Mouse (Mus musculus): ENCODE measurements around the gene Cep162. TPM values are rescaled to one million over a fixed set of nuclear protein-coding genes. Genes with fewer than 3 reads are reported as not detected.

Gene Cep162
- polyA plus RNA-seq, 1 experiment: 0.64 TPM

- peaks cover 11% of the 10 kb centered on the region for H3K27me3 ChIP-seq (replicated peaks)
- 0 out of 2 replicates have a peak, but pooled peaks cover 4% of the 10 kb centered on the region for H3K9me3 ChIP-seq
- H3K4me1 ChIP-seq: no peaks in the 10 kb centered on the region
- no peaks in the 10 kb centered on the region for H3K36me3 ChIP-seq (replicated peaks; ENCODE audit: low read length)
- no peak overlapping the region for H3K4me3 ChIP-seq (replicated peaks)
- TF ChIP-seq FLI1 (IDR thresholded peaks at IDR 0.05; ENCODE audit: low read length) (no peak), GATA1 (IDR thresholded peaks at IDR 0.05; ENCODE audit: borderline replicate concordance, low read length) (no peak)
Measured at GRCm38 (mm10) chr9:87169144-87169543, 86.2 kb downstream of the Cep162 start.

GRCm38 (mm10) chr9:87168051-87168450, 87.3 kb downstream of the Cep162 start:
- Histone ChIP-seq H3K9me3 (0 out of 2 replicates have a peak, but pooled peaks cover 4% of the 10 kb centered on the region), H3K36me3 (replicated peaks; ENCODE audit: low read length) (no peaks in the 10 kb centered on the region), H3K4me1 (no peaks in the 10 kb centered on the region), H3K4me3 (replicated peaks) (no peak overlapping the region), H3K27me3 (replicated peaks) (peaks cover 12% of the 10 kb centered on the region)
- TF ChIP-seq FLI1 (IDR thresholded peaks at IDR 0.05; ENCODE audit: low read length) (no peak), GATA1 (IDR thresholded peaks at IDR 0.05; ENCODE audit: borderline replicate concordance, low read length) (no peak)

GRCm38 (mm10) chr9:87167001-87167830, 88.1 kb downstream of the Cep162 start:
- no peaks in the 10 kb centered on the region for H3K36me3 ChIP-seq (replicated peaks; ENCODE audit: low read length)
- no peak overlapping the region for H3K4me3 ChIP-seq (replicated peaks)
- peaks cover 4% of the 10 kb centered on the region; the same call in 1 of the 2 replicates for H3K9me3 ChIP-seq
- H3K27me3 ChIP-seq (replicated peaks): peaks cover 12% of the 10 kb centered on the region
- TF ChIP-seq GATA1 (IDR thresholded peaks at IDR 0.05; ENCODE audit: borderline replicate concordance, low read length) (no peak), FLI1 (IDR thresholded peaks at IDR 0.05; ENCODE audit: low read length) (no peak)
- no peaks in the 10 kb centered on the region for H3K4me1 ChIP-seq

GRCm38 (mm10) chr9:87162559-87162958, 92.8 kb downstream of the Cep162 start:
- H3K9me3 ChIP-seq: no peaks in the 10 kb centered on the region; the same call in 1 of the 2 replicates
- no peaks in the 10 kb centered on the region for H3K36me3 ChIP-seq (replicated peaks; ENCODE audit: low read length)
- H3K4me1 ChIP-seq: no peaks in the 10 kb centered on the region
- peaks cover 4% of the 10 kb centered on the region for H3K27me3 ChIP-seq (replicated peaks)
- TF ChIP-seq FLI1 (IDR thresholded peaks at IDR 0.05; ENCODE audit: low read length) (no peak), GATA1 (IDR thresholded peaks at IDR 0.05; ENCODE audit: borderline replicate concordance, low read length) (no peak)
- no peak overlapping the region for H3K4me3 ChIP-seq (replicated peaks)

GRCm38 (mm10) chr9:87152641-87153325, 102.6 kb downstream of the Cep162 start:
- no peak overlapping the region for H3K4me3 ChIP-seq (replicated peaks)
- TF ChIP-seq GATA1 (IDR thresholded peaks at IDR 0.05; ENCODE audit: borderline replicate concordance, low read length) (no peak), FLI1 (IDR thresholded peaks at IDR 0.05; ENCODE audit: low read length) (no peak)
- peaks cover 4% of the 10 kb centered on the region for H3K27me3 ChIP-seq (replicated peaks)
- H3K9me3 ChIP-seq: peaks cover 4% of the 10 kb centered on the region; the same call in 1 of the 2 replicates
- H3K4me1 ChIP-seq: peaks cover 6% of the 10 kb centered on the region
- no peaks in the 10 kb centered on the region for H3K36me3 ChIP-seq (replicated peaks; ENCODE audit: low read length)

GRCm38 (mm10) chr9:87147927-87148326, 107.4 kb downstream of the Cep162 start:
- Histone ChIP-seq H3K4me1 (peaks cover 21% of the 10 kb centered on the region), H3K4me3 (replicated peaks) (no peak overlapping the region), H3K27me3 (replicated peaks) (peaks cover 42% of the 10 kb centered on the region), H3K9me3 (peaks cover 4% of the 10 kb centered on the region; the same call in 1 of the 2 replicates), H3K36me3 (replicated peaks; ENCODE audit: low read length) (no peaks in the 10 kb centered on the region)
- TF ChIP-seq GATA1 (IDR thresholded peaks at IDR 0.05; ENCODE audit: borderline replicate concordance, low read length) (no peak), FLI1 (IDR thresholded peaks at IDR 0.05; ENCODE audit: low read length) (no peak)

GRCm38 (mm10) chr9:87146400-87146799, 108.9 kb downstream of the Cep162 start:
- Histone ChIP-seq H3K36me3 (replicated peaks; ENCODE audit: low read length) (no peaks in the 10 kb centered on the region), H3K4me1 (peaks cover 21% of the 10 kb centered on the region), H3K9me3 (peaks cover 4% of the 10 kb centered on the region; the same call in 1 of the 2 replicates), H3K4me3 (replicated peaks) (no peak overlapping the region), H3K27me3 (replicated peaks) (peaks cover 42% of the 10 kb centered on the region)
- TF ChIP-seq FLI1 (IDR thresholded peaks at IDR 0.05; ENCODE audit: low read length) (no peak), GATA1 (IDR thresholded peaks at IDR 0.05; ENCODE audit: borderline replicate concordance, low read length) (no peak)

- peaks cover 4% of the 10 kb centered on the region; the same call in 1 of the 2 replicates for H3K9me3 ChIP-seq
- no peaks in the 10 kb centered on the region for H3K36me3 ChIP-seq (replicated peaks; ENCODE audit: low read length)
- H3K4me1 ChIP-seq: peaks cover 21% of the 10 kb centered on the region
- TF ChIP-seq GATA1 (IDR thresholded peaks at IDR 0.05; ENCODE audit: borderline replicate concordance, low read length) (no peak), FLI1 (IDR thresholded peaks at IDR 0.05; ENCODE audit: low read length) (no peak)
- peaks cover 43% of the 10 kb centered on the region for H3K27me3 ChIP-seq (replicated peaks)
- H3K4me3 ChIP-seq (replicated peaks): no peak overlapping the region
Measured at GRCm38 (mm10) chr9:87145671-87146070, 109.7 kb downstream of the Cep162 start.

- Histone ChIP-seq H3K36me3 (replicated peaks; ENCODE audit: low read length) (no peaks in the 10 kb centered on the region), H3K4me1 (peaks cover 21% of the 10 kb centered on the region), H3K4me3 (replicated peaks) (no peak overlapping the region), H3K9me3 (no peaks in the 10 kb centered on the region), H3K27me3 (replicated peaks) (peaks cover 45% of the 10 kb centered on the region)
- TF ChIP-seq GATA1 (IDR thresholded peaks at IDR 0.05; ENCODE audit: borderline replicate concordance, low read length): no peak
- no peak for TF ChIP-seq FLI1 (IDR thresholded peaks at IDR 0.05; ENCODE audit: low read length)
Measured at GRCm38 (mm10) chr9:87145180-87145579, 110.2 kb downstream of the Cep162 start.

- Histone ChIP-seq H3K27me3 (replicated peaks) (peaks cover 45% of the 10 kb centered on the region), H3K4me1 (peaks cover 21% of the 10 kb centered on the region), H3K4me3 (replicated peaks) (peak overlapping the region; percentile 86), H3K36me3 (replicated peaks; ENCODE audit: low read length) (no peaks in the 10 kb centered on the region), H3K9me3 (no peaks in the 10 kb centered on the region)
- TF ChIP-seq FLI1 (IDR thresholded peaks at IDR 0.05; ENCODE audit: low read length) (no peak), GATA1 (IDR thresholded peaks at IDR 0.05; ENCODE audit: borderline replicate concordance, low read length) (no peak)
Measured at GRCm38 (mm10) chr9:87144532-87144931, 110.8 kb downstream of the Cep162 start.

Measured in megakaryocyte, embryonic 14.5 days (primary cell).